Mouse (Mus musculus): ENCODE data around the gene Cd83. TPM values are rescaled to one million over a fixed set of nuclear protein-coding genes. Genes with fewer than 3 reads are reported as not detected.

Gene Cd83
- polyA plus RNA-seq, 1 experiment from 2014 or later, result 4.0 TPM

DNA sequence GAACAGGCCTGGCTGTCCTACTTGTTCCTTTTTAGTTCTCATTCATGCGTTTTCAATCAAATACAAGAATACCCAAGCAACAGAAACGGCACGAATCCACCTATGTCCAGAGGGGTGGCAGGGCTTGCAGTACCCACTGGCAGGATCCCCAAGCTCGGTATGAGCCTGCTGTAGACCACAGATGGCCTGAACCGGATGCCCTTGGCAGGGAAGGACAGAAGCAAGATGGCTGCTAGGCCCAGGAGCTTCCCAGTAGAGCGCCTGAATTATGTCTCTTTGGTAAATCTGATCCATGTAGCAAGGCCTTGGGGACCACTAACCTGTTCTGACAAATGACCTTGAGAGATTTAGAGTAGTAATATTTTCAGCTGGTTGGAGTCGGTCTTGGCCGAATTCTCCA lies 28.9 kb downstream of the Cd83 start:
- no peak overlapping the region for H3K9ac ChIP-seq (ENCODE audit: low read length)
- H3K36me3 ChIP-seq (ENCODE audit: control insufficient read depth, insufficient read depth, low read length), result no peaks in the 10 kb centered on the region
- no peaks in the 10 kb centered on the region for H3K4me1 ChIP-seq (ENCODE audit: control insufficient read depth in 2 of 2, insufficient read depth in 2 of 2, low read length in 2 of 2)
- no peak overlapping the region for H3K4me2 ChIP-seq (ENCODE audit: low read length)
- no peak overlapping the region for H3K4me3 ChIP-seq (ENCODE audit: control insufficient read depth in 1 of 2, insufficient read depth in 1 of 2, low read depth in 1 of 2, low read length in 2 of 2)
- peaks cover 6% of the 10 kb centered on the region; the same call in 1 of the 2 replicates for H3K9me3 ChIP-seq (ENCODE audit: control insufficient read depth, low read length)
- ATAC-seq (ENCODE audit: insufficient number of reproducible peaks, insufficient read depth, low FRiP score, low read depth), result no peak
- no peak overlapping the region for H3K27ac ChIP-seq (replicated peaks in 1 of 2; ENCODE audit: control insufficient read depth in 1 of 2, insufficient read depth in 1 of 2, low read depth in 2 of 2, low read length in 2 of 2)
- WGBS, result 88% methylated on average over 8 of the region's 8 CpGs
- no peaks in the 10 kb centered on the region for H3K27me3 ChIP-seq (ENCODE audit: control insufficient read depth, insufficient read depth, low read length)

DNA sequence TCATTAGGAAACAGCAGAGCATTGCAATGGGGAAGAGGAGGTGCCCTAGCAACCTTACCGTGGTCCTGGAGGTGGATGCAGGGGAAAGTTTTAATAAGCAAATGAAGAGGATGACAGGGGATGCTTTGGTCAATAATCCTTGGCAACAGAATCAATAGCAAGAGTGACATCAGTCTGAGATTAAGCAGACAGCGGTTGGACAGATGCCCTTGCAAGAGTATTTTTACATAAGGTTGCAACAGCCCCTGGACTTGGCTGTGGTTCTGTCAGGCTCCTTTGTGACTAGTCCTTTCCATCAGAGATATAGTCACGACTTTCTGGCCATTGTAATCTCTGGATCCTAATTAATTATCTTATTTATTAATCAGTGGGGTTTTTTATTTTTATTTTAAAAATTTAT lies 32.9 kb downstream of the Cd83 start:
- Histone ChIP-seq H3K27ac (replicated peaks in 1 of 2; ENCODE audit: control insufficient read depth in 1 of 2, insufficient read depth in 1 of 2, low read depth in 2 of 2, low read length in 2 of 2) (no peak overlapping the region), H3K4me3 (ENCODE audit: control insufficient read depth in 1 of 2, insufficient read depth in 1 of 2, low read depth in 1 of 2, low read length in 2 of 2) (no peak overlapping the region), H3K36me3 (ENCODE audit: control insufficient read depth, insufficient read depth, low read length) (no peaks in the 10 kb centered on the region), H3K4me1 (ENCODE audit: control insufficient read depth in 2 of 2, insufficient read depth in 2 of 2, low read length in 2 of 2) (no peaks in the 10 kb centered on the region), H3K27me3 (ENCODE audit: control insufficient read depth, insufficient read depth, low read length) (no peaks in the 10 kb centered on the region), H3K9ac (ENCODE audit: low read length) (no peak overlapping the region), H3K4me2 (ENCODE audit: low read length) (no peak overlapping the region), H3K9me3 (ENCODE audit: control insufficient read depth, low read length) (peaks cover 6% of the 10 kb centered on the region; the same call in 1 of the 2 replicates)
- ATAC-seq (ENCODE audit: insufficient number of reproducible peaks, insufficient read depth, low FRiP score, low read depth), result no peak
- WGBS, result 71% methylated on average over 3 of the region's 3 CpGs

- no peaks in the 10 kb centered on the region for H3K4me1 ChIP-seq (ENCODE audit: control insufficient read depth in 2 of 2, insufficient read depth in 2 of 2, low read length in 2 of 2)
- H3K9me3 ChIP-seq (ENCODE audit: control insufficient read depth, low read length), result peaks cover 6% of the 10 kb centered on the region; the same call in 1 of the 2 replicates
- ATAC-seq (ENCODE audit: insufficient number of reproducible peaks, insufficient read depth, low FRiP score, low read depth), result no peak
- no peak overlapping the region for H3K9ac ChIP-seq (ENCODE audit: low read length)
- H3K27ac ChIP-seq (replicated peaks in 1 of 2; ENCODE audit: control insufficient read depth in 1 of 2, insufficient read depth in 1 of 2, low read depth in 2 of 2, low read length in 2 of 2), result no peak overlapping the region
- 61% methylated on average over 7 of the region's 7 CpGs for WGBS
- H3K36me3 ChIP-seq (ENCODE audit: control insufficient read depth, insufficient read depth, low read length), result no peaks in the 10 kb centered on the region
- H3K4me2 ChIP-seq (ENCODE audit: low read length), result no peak overlapping the region
- H3K4me3 ChIP-seq (ENCODE audit: control insufficient read depth in 1 of 2, insufficient read depth in 1 of 2, low read depth in 1 of 2, low read length in 2 of 2), result no peak overlapping the region
- H3K27me3 ChIP-seq (ENCODE audit: control insufficient read depth, insufficient read depth, low read length), result no peaks in the 10 kb centered on the region
Measured at GRCm38 (mm10) chr13:43818307-43819019, 33.9 kb downstream of the Cd83 start.

- H3K9me3 ChIP-seq (ENCODE audit: control insufficient read depth, low read length), result peaks cover 6% of the 10 kb centered on the region; the same call in 1 of the 2 replicates
- no peaks in the 10 kb centered on the region for H3K27me3 ChIP-seq (ENCODE audit: control insufficient read depth, insufficient read depth, low read length)
- H3K4me3 ChIP-seq (ENCODE audit: control insufficient read depth in 1 of 2, insufficient read depth in 1 of 2, low read depth in 1 of 2, low read length in 2 of 2), result no peak overlapping the region
- no peaks in the 10 kb centered on the region for H3K36me3 ChIP-seq (ENCODE audit: control insufficient read depth, insufficient read depth, low read length)
- no peak overlapping the region for H3K27ac ChIP-seq (replicated peaks in 1 of 2; ENCODE audit: control insufficient read depth in 1 of 2, insufficient read depth in 1 of 2, low read depth in 2 of 2, low read length in 2 of 2)
- 90% methylated on average over 6 of the region's 6 CpGs for WGBS
- no peak overlapping the region for H3K4me2 ChIP-seq (ENCODE audit: low read length)
- no peak for ATAC-seq (ENCODE audit: insufficient number of reproducible peaks, insufficient read depth, low FRiP score, low read depth)
- H3K4me1 ChIP-seq (ENCODE audit: control insufficient read depth in 2 of 2, insufficient read depth in 2 of 2, low read length in 2 of 2), result no peaks in the 10 kb centered on the region
- no peak overlapping the region for H3K9ac ChIP-seq (ENCODE audit: low read length)
Measured at GRCm38 (mm10) chr13:43819020-43819310, 34.4 kb downstream of the Cd83 start.

GRCm38 (mm10) chr13:43820071-43820470 lies 35.5 kb downstream of the Cd83 start:
- no peak overlapping the region for H3K27ac ChIP-seq (replicated peaks in 1 of 2; ENCODE audit: control insufficient read depth in 1 of 2, insufficient read depth in 1 of 2, low read depth in 2 of 2, low read length in 2 of 2)
- ATAC-seq (ENCODE audit: insufficient number of reproducible peaks, insufficient read depth, low FRiP score, low read depth), result no peak

DNA sequence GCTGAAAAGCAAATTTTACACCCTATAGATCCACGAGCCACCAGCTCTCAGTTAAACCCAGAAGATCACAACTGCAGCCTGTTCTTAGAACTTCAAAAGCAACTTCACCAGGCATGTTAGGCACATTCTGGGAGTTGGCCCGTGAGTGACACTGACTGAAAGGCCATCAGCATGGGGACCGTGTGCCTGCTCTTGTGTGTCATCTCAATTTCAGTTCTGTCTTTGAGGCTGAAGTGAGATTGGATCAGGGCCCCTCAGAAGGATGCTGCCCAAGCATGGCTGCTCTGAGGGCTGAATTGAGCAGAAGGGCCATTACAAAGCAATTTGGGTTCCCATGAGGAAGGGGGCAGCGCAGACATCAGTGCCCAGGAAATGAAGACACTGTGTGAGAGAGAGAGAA lies 37.7 kb downstream of the Cd83 start:
- 73% methylated on average over 4 of the region's 4 CpGs for WGBS
- no peak for ATAC-seq (ENCODE audit: insufficient number of reproducible peaks, insufficient read depth, low FRiP score, low read depth)
- Histone ChIP-seq H3K4me2 (ENCODE audit: low read length) (no peak overlapping the region), H3K9ac (ENCODE audit: low read length) (no peak overlapping the region), H3K4me3 (ENCODE audit: control insufficient read depth in 1 of 2, insufficient read depth in 1 of 2, low read depth in 1 of 2, low read length in 2 of 2) (no peak overlapping the region), H3K36me3 (ENCODE audit: control insufficient read depth, insufficient read depth, low read length) (no peaks in the 10 kb centered on the region), H3K4me1 (ENCODE audit: control insufficient read depth in 2 of 2, insufficient read depth in 2 of 2, low read length in 2 of 2) (no peaks in the 10 kb centered on the region), H3K27ac (replicated peaks in 1 of 2; ENCODE audit: control insufficient read depth in 1 of 2, insufficient read depth in 1 of 2, low read depth in 2 of 2, low read length in 2 of 2) (no peak overlapping the region), H3K9me3 (ENCODE audit: control insufficient read depth, low read length) (no peaks in the 10 kb centered on the region), H3K27me3 (ENCODE audit: control insufficient read depth, insufficient read depth, low read length) (no peaks in the 10 kb centered on the region)

More at GRCm38 (mm10) chr13:43820071-43820470, 35.5 kb downstream of the Cd83 start:
- 84% methylated on average over 8 of the region's 8 CpGs for WGBS
- H3K9me3 ChIP-seq (ENCODE audit: control insufficient read depth, low read length), result peaks cover 5% of the 10 kb centered on the region; the same call in 1 of the 2 replicates
- no peak overlapping the region for H3K4me2 ChIP-seq (ENCODE audit: low read length)
- no peaks in the 10 kb centered on the region for H3K4me1 ChIP-seq (ENCODE audit: control insufficient read depth in 2 of 2, insufficient read depth in 2 of 2, low read length in 2 of 2)
- H3K27me3 ChIP-seq (ENCODE audit: control insufficient read depth, insufficient read depth, low read length), result no peaks in the 10 kb centered on the region
- no peak overlapping the region for H3K9ac ChIP-seq (ENCODE audit: low read length)
- no peaks in the 10 kb centered on the region for H3K36me3 ChIP-seq (ENCODE audit: control insufficient read depth, insufficient read depth, low read length)
- H3K4me3 ChIP-seq (ENCODE audit: control insufficient read depth in 1 of 2, insufficient read depth in 1 of 2, low read depth in 1 of 2, low read length in 2 of 2), result no peak overlapping the region

DNA sequence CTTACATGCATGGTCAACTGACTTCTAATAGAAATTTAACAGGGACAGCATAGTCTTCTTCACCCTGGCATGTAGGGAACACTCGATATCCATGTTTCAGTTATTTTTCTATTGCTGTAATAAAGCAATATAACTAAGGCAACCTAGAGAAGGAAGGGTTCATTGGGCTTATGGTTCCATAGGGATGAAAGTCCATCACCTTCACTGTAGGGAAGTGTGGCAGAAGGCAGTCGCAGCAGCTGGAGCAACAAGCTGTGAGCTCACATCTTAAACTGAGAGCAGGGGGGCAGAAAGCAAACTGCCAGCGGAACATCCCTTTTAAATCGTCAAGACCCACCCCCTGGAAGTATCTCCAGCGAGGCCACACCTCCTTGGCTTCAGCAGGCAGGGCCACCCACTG lies 44.1 kb downstream of the Cd83 start:
- Histone ChIP-seq H3K27ac (replicated peaks in 1 of 2; ENCODE audit: control insufficient read depth in 1 of 2, insufficient read depth in 1 of 2, low read depth in 2 of 2, low read length in 2 of 2) (no peak overlapping the region), H3K9ac (ENCODE audit: low read length) (no peak overlapping the region), H3K9me3 (ENCODE audit: control insufficient read depth, low read length) (no peaks in the 10 kb centered on the region), H3K36me3 (ENCODE audit: control insufficient read depth, insufficient read depth, low read length) (no peaks in the 10 kb centered on the region), H3K4me3 (ENCODE audit: control insufficient read depth in 1 of 2, insufficient read depth in 1 of 2, low read depth in 1 of 2, low read length in 2 of 2) (no peak overlapping the region), H3K27me3 (ENCODE audit: control insufficient read depth, insufficient read depth, low read length) (no peaks in the 10 kb centered on the region), H3K4me1 (ENCODE audit: control insufficient read depth in 2 of 2, insufficient read depth in 2 of 2, low read length in 2 of 2) (no peaks in the 10 kb centered on the region; a peak in 1 of 4 replicates), H3K4me2 (ENCODE audit: low read length) (no peak overlapping the region)
- ATAC-seq (ENCODE audit: insufficient number of reproducible peaks, insufficient read depth, low FRiP score, low read depth), result no peak
- WGBS, result 47% methylated on average over 5 of the region's 5 CpGs

Measured in heart, embryonic 14.5 days (tissue).